Comparison of ENCODE assay signal across 31 mouse cellular contexts in the genomic region with DNA sequence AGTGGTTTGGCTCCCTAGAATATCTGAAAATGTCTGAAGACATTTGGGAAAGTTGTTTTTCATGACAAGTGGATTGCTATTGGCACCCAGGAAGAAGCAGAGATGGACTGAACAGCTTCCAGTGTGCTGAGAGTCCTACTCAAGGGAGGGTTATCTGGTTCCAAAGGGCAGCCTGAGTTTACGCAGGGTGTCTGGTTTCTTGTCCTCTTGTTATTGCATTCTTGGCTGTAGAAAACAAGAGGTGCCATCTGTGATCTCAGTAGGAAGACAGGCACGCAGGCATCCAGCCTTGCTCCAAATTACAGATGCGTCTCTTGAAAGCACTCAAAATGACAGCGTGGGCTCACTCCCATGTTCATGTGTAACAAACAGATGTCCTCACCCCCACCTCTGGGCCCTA.
DNase-seq lines count a peak whose midpoint lies in the region; ATAC-seq and TF ChIP-seq lines count a peak whose summit lies in the region.
"Had no signal": no experiment of that assay in that cellular context is flagged by ENCODE, and none has a peak within 500 bp of the region (broad histone marks: within the 10 kb centered on the region; RNA-seq: fewer than 3 reads in every experiment).

No protein-coding gene starts in this region.

- peak; percentile 19 for DNase-seq in heart, adult 11 months
- DNase-seq in heart, adult 8-10 months (ENCODE audit: low spot score), result no peak
- DNase-seq in liver, adult 2 months (ENCODE audit: extremely low read depth, low read depth, low spot score), result peak; percentile 87
- DNase-seq in liver, embryonic 11.5 days (ENCODE audit: low spot score), result no peak
- DNase-seq in yolk sac, embryonic 10.5 days (ENCODE audit: low spot score), result peak; percentile 64
- DNase-seq in lung, postnatal 10 days, result no peak
- DNase-seq: adrenal gland, postnatal 14 days; cerebellum, adult 18-20 months; forebrain, postnatal 0 days; gastrocnemius, postnatal 25 days; heart, adult 18-20 months; heart, postnatal 4 days; kidney, adult 11 months; kidney, postnatal 36 days; lung, adult 2 months; lung, postnatal 14 days; right cerebral cortex, adult 18-20 months; thymus, adult 18-20 months; thymus, postnatal 25 days had no signal

- H3K9me3 ChIP-seq in liver, embryonic 11.5 days (ENCODE audit: control insufficient read depth, low read length), result no peaks in the 10 kb centered on the region
- no peaks in the 10 kb centered on the region for H3K9me3 ChIP-seq in intestine, embryonic 15.5 days
- H3K9me3 ChIP-seq: embryonic facial prominence, embryonic 10.5 days; embryonic facial prominence, embryonic 15.5 days; forebrain, embryonic 12.5 days; heart, embryonic 12.5 days; hindbrain, embryonic 15.5 days; limb, embryonic 10.5 days; limb, embryonic 15.5 days; midbrain, embryonic 15.5 days had no signal

- H3K4me1 ChIP-seq in liver, adult 2 months (ENCODE audit: control insufficient read depth, insufficient read depth, low read length), result peaks cover 36% of the 10 kb centered on the region
- peaks cover 13% of the 10 kb centered on the region; the same call in 1 of the 2 replicates for H3K4me1 ChIP-seq in liver, embryonic 11.5 days (replicated peaks; ENCODE audit: control insufficient read depth, insufficient read depth, low read length)
- peaks cover 15% of the 10 kb centered on the region; the same call in 1 of the 2 replicates for H3K4me1 ChIP-seq in intestine, embryonic 15.5 days (replicated peaks)
- H3K4me1 ChIP-seq: forebrain, embryonic 12.5 days; hindbrain, embryonic 15.5 days had no signal

- no peak for TF ChIP-seq POLR2A in liver, adult 2 months (IDR thresholded peaks at IDR 0.05; ENCODE audit: extremely low read depth, insufficient read depth, low read length)

- ATAC-seq in liver, embryonic 11.5 days (replicated peaks; ENCODE audit: low FRiP score), result no peak
- peak; percentile 80 for ATAC-seq in intestine, embryonic 15.5 days
- ATAC-seq: forebrain, postnatal 0 days; midbrain, embryonic 15.5 days; Patski had no signal

- no peaks in the 10 kb centered on the region for H3K36me3 ChIP-seq in liver, adult 2 months (ENCODE audit: control insufficient read depth, insufficient read depth, low read length)
- no peaks in the 10 kb centered on the region for H3K36me3 ChIP-seq in liver, embryonic 11.5 days (ENCODE audit: control insufficient read depth, insufficient read depth, low read length)
- no peaks in the 10 kb centered on the region for H3K36me3 ChIP-seq in intestine, embryonic 15.5 days
- H3K36me3 ChIP-seq: embryonic facial prominence, embryonic 10.5 days; embryonic facial prominence, embryonic 15.5 days; forebrain, embryonic 12.5 days; heart, embryonic 12.5 days; hindbrain, embryonic 15.5 days; limb, embryonic 10.5 days; limb, embryonic 15.5 days; midbrain, embryonic 15.5 days had no signal

- no peak overlapping the region for H3K4me3 ChIP-seq in liver, adult 2 months (ENCODE audit: insufficient read depth, low read depth, low read length)
- no peak overlapping the region for H3K4me3 ChIP-seq in liver, embryonic 11.5 days (ENCODE audit: low read depth, low read length)
- no peak overlapping the region for H3K4me3 ChIP-seq in intestine, embryonic 15.5 days (replicated peaks)
- H3K4me3 ChIP-seq: embryonic facial prominence, embryonic 10.5 days; embryonic facial prominence, embryonic 15.5 days; forebrain, embryonic 12.5 days; heart, embryonic 12.5 days; hindbrain, embryonic 15.5 days; layer of hippocampus, adult 2 months; limb, embryonic 10.5 days; limb, embryonic 15.5 days; midbrain, embryonic 15.5 days had no signal

- TF ChIP-seq CTCF in liver, adult 2 months (IDR thresholded peaks at IDR 0.05; ENCODE audit: low read depth, low read length), result no peak

- H3K27ac ChIP-seq in liver, adult 2 months (replicated peaks; ENCODE audit: insufficient read depth, low read depth, low read length), result peak overlapping the region; percentile 82
- no peak overlapping the region for H3K27ac ChIP-seq in liver, embryonic 11.5 days (ENCODE audit: low read depth, low read length)
- no peak overlapping the region for H3K27ac ChIP-seq in intestine, embryonic 15.5 days
- H3K27ac ChIP-seq: embryonic facial prominence, embryonic 10.5 days; embryonic facial prominence, embryonic 15.5 days; forebrain, embryonic 12.5 days; hindbrain, embryonic 15.5 days; layer of hippocampus, adult 2 months; limb, embryonic 10.5 days; limb, embryonic 15.5 days; midbrain, embryonic 15.5 days; stomach, postnatal 0 days had no signal

- H3K79me2 ChIP-seq in liver, adult 2 months (ENCODE audit: control insufficient read depth, insufficient read depth, low read length), result no peaks in the 10 kb centered on the region

- H3K4me2 ChIP-seq in liver, embryonic 11.5 days, result no peak overlapping the region
- no peak overlapping the region for H3K4me2 ChIP-seq in intestine, embryonic 15.5 days (replicated peaks)
- H3K4me2 ChIP-seq: embryonic facial prominence, embryonic 15.5 days; forebrain, embryonic 12.5 days; heart, embryonic 12.5 days; hindbrain, embryonic 15.5 days; limb, embryonic 15.5 days; midbrain, embryonic 15.5 days had no signal

- H3K27me3 ChIP-seq in liver, adult 2 months (ENCODE audit: control insufficient read depth, insufficient read depth, low read length), result no peaks in the 10 kb centered on the region
- H3K27me3 ChIP-seq in liver, embryonic 11.5 days (replicated peaks; ENCODE audit: control insufficient read depth, insufficient read depth, low read length), result no peaks in the 10 kb centered on the region
- no peaks in the 10 kb centered on the region for H3K27me3 ChIP-seq in intestine, embryonic 15.5 days (replicated peaks)
- H3K27me3 ChIP-seq: embryonic facial prominence, embryonic 15.5 days; forebrain, embryonic 12.5 days; heart, embryonic 12.5 days; hindbrain, embryonic 15.5 days; limb, embryonic 15.5 days; midbrain, embryonic 15.5 days had no signal

- no peak overlapping the region for H3K9ac ChIP-seq in liver, adult 2 months (ENCODE audit: low read depth, low read length)
- H3K9ac ChIP-seq in liver, embryonic 11.5 days (ENCODE audit: low read depth, low read length), result no peak overlapping the region
- H3K9ac ChIP-seq in intestine, embryonic 15.5 days, result no peak overlapping the region
- H3K9ac ChIP-seq: embryonic facial prominence, embryonic 15.5 days; forebrain, embryonic 12.5 days; forebrain, postnatal 0 days; heart, embryonic 12.5 days; hindbrain, embryonic 15.5 days; limb, embryonic 15.5 days; midbrain, embryonic 15.5 days had no signal

- WGBS in liver, adult 2 months, result 27% methylated on average over 4 of the region's 4 CpGs
- WGBS in liver, embryonic 11.5 days, result 53% methylated on average over 4 of the region's 4 CpGs
- WGBS in intestine, embryonic 15.5 days, result 41% methylated on average over 4 of the region's 4 CpGs

Comparison
In these comparisons a context has a peak if more than half of its experiments do, and no peak if none do; other contexts are left out.
1. DNase-seq: peak in heart, adult 11 months (single experiment), liver, adult 2 months (single experiment) and yolk sac, embryonic 10.5 days (single experiment); none in heart, adult 8-10 months (single experiment), liver, embryonic 11.5 days (single experiment) and lung, postnatal 10 days (single experiment).